Mouse (Mus musculus) neural tube, embryonic 11.5 days (tissue): Measurements from ENCODE around the gene Cldn16. TPM values are rescaled to one million over a fixed set of nuclear protein-coding genes. Genes with fewer than 3 reads are reported as not detected.
"Not testable (repeated sequence)": the region's sequence is repeated elsewhere in the genome, so short reads cannot be mapped to it uniquely, and the experiment has no call there.

Source experiments
- ATAC-seq: fragments of 200-750 bp; cut with Nextera tagmentation; 2 replicates; pipeline ENCODE4 v1.8.0; 2017; ENCODE audit warnings: moderate number of reproducible peaks, mild to moderate bottlenecking, moderate TSS enrichment, moderate library complexity; ENCODE audit not compliant: insufficient read depth, low FRiP score, low TSS enrichment
- DNase-seq: peaks from one replicate; pipeline ENCODE4 v3.0.0-alpha.2; 2015; ENCODE audit warnings: low spot score
- H3K27ac ChIP-seq: fragments of 300-500 bp; sonication (generic); 2 replicates; pipeline ENCODE4 v1.5.1; 2014; ENCODE audit warnings: low read depth, mild to moderate bottlenecking, low read length
- H3K27me3 ChIP-seq: fragments of 300-500 bp; sonication (generic); 2 replicates; pipeline ENCODE4 v1.6.1; 2014; ENCODE audit warnings: mild to moderate bottlenecking, low read length, mixed read lengths; ENCODE audit not compliant: control insufficient read depth, insufficient read depth
- H3K36me3 ChIP-seq: fragments of 300-500 bp; sonication (generic); 2 replicates; pipeline ENCODE4 v1.6.1; 2014; ENCODE audit warnings: mild to moderate bottlenecking, low read length, moderate library complexity, mixed read lengths; ENCODE audit not compliant: control insufficient read depth, insufficient read depth
- H3K4me1 ChIP-seq: fragments of 300-500 bp; sonication (generic); 2 replicates; pipeline ENCODE4 v1.6.1; 2014; ENCODE audit warnings: low read length, mixed read lengths; ENCODE audit not compliant: control insufficient read depth, insufficient read depth
- H3K4me2 ChIP-seq: fragments of 300-500 bp; sonication (generic); 2 replicates; pipeline ENCODE4 v1.6.1; 2014; ENCODE audit warnings: low read depth, mild to moderate bottlenecking, moderate library complexity
- H3K4me3 ChIP-seq: fragments of 300-500 bp; sonication (generic); 2 replicates; pipeline ENCODE4 v1.5.1; 2014; ENCODE audit warnings: low read depth, low read length
- H3K9ac ChIP-seq: fragments of 300-500 bp; sonication (generic); 2 replicates; pipeline ENCODE4 v1.6.1; 2014; ENCODE audit warnings: mild to moderate bottlenecking, low read length
- H3K9me3 ChIP-seq: fragments of 300-500 bp; sonication (generic); 2 replicates; pipeline ENCODE4 v1.6.1; 2016; ENCODE audit warnings: low read length; ENCODE audit not compliant: control insufficient read depth
- WGBS: fragments of 180-500 bp; shearing (Covaris S2); extraction: QIAGEN DNeasy Blood & Tissue Kit; methylation state at CpG from one replicate; pipeline ENCODE4 v1.1.7; 2014; 5-methylcytosine and 5-hydroxymethylcytosine counted together
- polyA plus RNA-seq: library from polyadenylated mRNA; unstranded; fragments of >200 nt; fragmentation: Nextera tagmentation; extraction: Ambion mirVana; gene quantifications from 2 replicates; pipeline ENCODE4 v1.2.1, GENCODE M21; 2014

Cldn16 gene
- polyA plus RNA-seq, 1 experiment from 2014 or later: not detected

- H3K9ac ChIP-seq: no peak overlapping the region
- H3K27me3 ChIP-seq: no peaks in the 10 kb centered on the region
- H3K4me2 ChIP-seq: no peak overlapping the region
- WGBS: 71% methylated on average over 3 of the region's 3 CpGs
- H3K4me3 ChIP-seq: no peak overlapping the region
- ATAC-seq (no peak), DNase-seq (no peak)
- no peaks in the 10 kb centered on the region for H3K36me3 ChIP-seq
- no peaks in the 10 kb centered on the region for H3K9me3 ChIP-seq
- no peak overlapping the region for H3K27ac ChIP-seq
- H3K4me1 ChIP-seq: no peaks in the 10 kb centered on the region
These were observed 8.8 kb upstream of the Cldn16 start for GRCm38 (mm10) chr16:26454163-26454562.

- no peak overlapping the region for H3K4me2 ChIP-seq
- no peaks in the 10 kb centered on the region for H3K27me3 ChIP-seq
- no peaks in the 10 kb centered on the region for H3K9me3 ChIP-seq
- DNase-seq (no peak), ATAC-seq (no peak)
- H3K27ac ChIP-seq: no peak overlapping the region
- no peaks in the 10 kb centered on the region for H3K36me3 ChIP-seq
- no peaks in the 10 kb centered on the region for H3K4me1 ChIP-seq
- no peak overlapping the region for H3K9ac ChIP-seq
- H3K4me3 ChIP-seq: no peak overlapping the region
- 96% methylated on average over 2 of the region's 2 CpGs for WGBS
These were observed 6.8 kb upstream of the Cldn16 start for GRCm38 (mm10) chr16:26456182-26456581.

- Histone ChIP-seq H3K9me3 (no peaks in the 10 kb centered on the region), H3K9ac (no peak overlapping the region), H3K4me3 (no peak overlapping the region), H3K4me2 (no peak overlapping the region), H3K27ac (no peak overlapping the region), H3K4me1 (no peaks in the 10 kb centered on the region), H3K36me3 (no peaks in the 10 kb centered on the region), H3K27me3 (no peaks in the 10 kb centered on the region)
- DNase-seq (no peak), ATAC-seq (no peak)
- WGBS: 87% methylated on average over 4 of the region's 4 CpGs
These were observed 3.6 kb downstream of the Cldn16 start for GRCm38 (mm10) chr16:26466535-26466934.

- DNase-seq: no peak
- H3K27ac ChIP-seq: no peak overlapping the region
- no peaks in the 10 kb centered on the region for H3K36me3 ChIP-seq
- no peak overlapping the region for H3K4me3 ChIP-seq
- WGBS: 80% methylated on average over 4 of the region's 4 CpGs
- no peak overlapping the region for H3K9ac ChIP-seq
- H3K27me3 ChIP-seq: no peaks in the 10 kb centered on the region
- no peak overlapping the region for H3K4me2 ChIP-seq
- H3K9me3 ChIP-seq: no peaks in the 10 kb centered on the region
- no peaks in the 10 kb centered on the region for H3K4me1 ChIP-seq
- no peak for ATAC-seq
These were observed 8.3 kb downstream of the Cldn16 start for GRCm38 (mm10) chr16:26471254-26471653.

- ATAC-seq: no peak
- DNase-seq: peak; percentile 18
- Histone ChIP-seq H3K27me3 (no peaks in the 10 kb centered on the region), H3K9ac (no peak overlapping the region), H3K36me3 (no peaks in the 10 kb centered on the region), H3K4me3 (no peak overlapping the region), H3K4me2 (no peak overlapping the region), H3K4me1 (no peaks in the 10 kb centered on the region), H3K9me3 (no peaks in the 10 kb centered on the region), H3K27ac (no peak overlapping the region)
- 19% methylated on average over 2 of the region's 2 CpGs for WGBS
These were observed 32.8 kb downstream of the Cldn16 start for GRCm38 (mm10) chr16:26495721-26496120.

DNA sequence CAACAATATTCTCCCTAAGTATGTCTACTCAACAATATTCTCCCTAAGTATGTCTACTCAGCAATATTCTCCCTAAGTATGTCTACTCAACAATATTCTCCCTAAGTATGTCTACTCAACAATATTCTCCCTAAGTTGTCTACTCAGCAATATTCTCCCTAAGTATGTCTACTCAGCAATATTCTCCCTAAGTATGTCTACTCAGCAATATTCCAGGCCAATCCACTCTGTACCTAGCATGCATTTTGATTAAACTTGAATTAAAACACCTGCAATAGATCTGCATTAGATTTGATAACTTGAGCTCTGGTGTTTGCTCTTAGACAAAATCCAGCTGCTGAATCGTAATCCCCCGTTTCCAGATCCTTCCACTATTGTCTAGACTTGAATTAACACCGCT is 36.8 kb downstream of the Cldn16 start:
- not testable (repeated sequence) for H3K4me1 ChIP-seq, H3K27ac ChIP-seq, H3K4me3 ChIP-seq, ATAC-seq, DNase-seq, H3K27me3 ChIP-seq, H3K36me3 ChIP-seq, H3K9me3 ChIP-seq, H3K9ac ChIP-seq, H3K4me2 ChIP-seq
- WGBS: 94% methylated on average over 3 of the region's 3 CpGs

DNA sequence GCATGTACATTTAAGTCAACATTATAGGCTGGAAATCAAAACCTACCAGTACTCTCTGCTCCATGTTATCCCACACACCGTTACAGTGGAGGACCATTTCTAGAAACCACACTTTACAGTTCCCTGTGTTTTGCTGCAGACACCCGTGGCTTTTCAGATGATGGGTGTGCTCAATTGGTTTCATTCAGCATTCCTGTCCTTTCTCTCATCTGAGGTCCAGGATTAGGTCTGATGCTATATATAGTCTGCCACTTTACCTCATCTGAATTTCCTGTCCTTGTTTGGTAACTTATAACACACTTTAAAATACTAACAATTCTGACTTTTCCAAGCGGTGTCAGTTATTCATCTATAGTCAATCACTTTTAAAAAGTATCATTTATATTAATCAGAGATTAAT is 37.8 kb downstream of the Cldn16 start:
- H3K9ac ChIP-seq: no peak overlapping the region
- no peak overlapping the region for H3K4me2 ChIP-seq
- no peaks in the 10 kb centered on the region for H3K9me3 ChIP-seq
- 89% methylated on average over 3 of the region's 3 CpGs for whole genome bisulfite sequencing
- H3K36me3 ChIP-seq: no peaks in the 10 kb centered on the region
- H3K4me3 ChIP-seq: no peak overlapping the region
- ATAC-seq (no peak), DNase-seq (no peak)
- no peaks in the 10 kb centered on the region for H3K27me3 ChIP-seq
- H3K27ac ChIP-seq: no peak overlapping the region
- no peaks in the 10 kb centered on the region for H3K4me1 ChIP-seq

- no peak for ATAC-seq
- 88% methylated on average over 4 of the region's 4 CpGs for WGBS
These were observed 42.0 kb downstream of the Cldn16 start for GRCm38 (mm10) chr16:26504961-26505360.

DNA sequence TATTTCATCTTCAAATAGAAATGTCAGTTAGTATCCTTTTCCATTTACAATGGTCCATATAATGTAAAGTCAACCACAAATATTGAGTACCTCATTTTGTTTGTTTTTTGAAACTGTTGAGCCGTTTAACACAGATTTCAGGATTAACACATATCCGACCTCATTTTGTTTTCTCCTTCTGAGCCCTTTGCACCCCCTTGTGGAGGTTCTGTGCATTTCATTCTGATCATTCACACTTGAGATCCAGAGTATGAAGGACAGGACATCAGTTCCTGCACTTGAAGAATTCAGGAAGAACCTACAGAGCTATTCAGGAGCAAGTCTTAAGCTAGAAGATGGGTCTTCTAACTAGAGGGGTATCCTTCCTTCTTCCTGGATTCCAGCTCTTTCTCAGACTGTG is 56.7 kb downstream of the Cldn16 start:
- Histone ChIP-seq H3K4me2 (no peak overlapping the region), H3K4me1 (no peaks in the 10 kb centered on the region), H3K27ac (no peak overlapping the region), H3K9ac (no peak overlapping the region), H3K36me3 (no peaks in the 10 kb centered on the region), H3K27me3 (no peaks in the 10 kb centered on the region), H3K9me3 (no peaks in the 10 kb centered on the region), H3K4me3 (no peak overlapping the region)
- no peak for ATAC-seq
- DNase-seq: no peak
- 76% methylated on average over 2 of the region's 2 CpGs for WGBS

More at GRCm38 (mm10) chr16:26504961-26505360, 42.0 kb downstream of the Cldn16 start:
- H3K4me1 ChIP-seq: no peaks in the 10 kb centered on the region
- H3K9me3 ChIP-seq: no peaks in the 10 kb centered on the region
- no peak overlapping the region for H3K4me2 ChIP-seq
- H3K36me3 ChIP-seq: no peaks in the 10 kb centered on the region
- H3K9ac ChIP-seq: no peak overlapping the region
- H3K27ac ChIP-seq: no peak overlapping the region
- no peak for DNase-seq
- H3K27me3 ChIP-seq: no peaks in the 10 kb centered on the region
- no peak overlapping the region for H3K4me3 ChIP-seq
